Mouse (Mus musculus): ENCODE measurements around the gene Il1r2.

Gene Il1r2

GRCm38 (mm10) chr1:40073779-40074178 lies at the start of gene Il1r2:
TSS of gene Il1r2 (plus strand) at chr1:40074079.
- DNase-seq (ENCODE audit: low spot score in 2 of 2) = no peak

GRCm38 (mm10) chr1:40024554-40025320 lies 49.1 kb upstream of the Il1r2 start:
- DNase-seq (ENCODE audit: low spot score in 2 of 2) = no peak

GRCm38 (mm10) chr1:40025416-40025815 lies 48.5 kb upstream of the Il1r2 start:
- no peak for DNase-seq (ENCODE audit: low spot score in 2 of 2)

- DNase-seq (ENCODE audit: low spot score in 2 of 2) = no peak
Observed at GRCm38 (mm10) chr1:40027116-40027620, 46.7 kb upstream of the Il1r2 start.

GRCm38 (mm10) chr1:40028207-40028998 lies 45.5 kb upstream of the Il1r2 start:
- DNase-seq (ENCODE audit: low spot score in 2 of 2) = no peak

GRCm38 (mm10) chr1:40029597-40029996 lies 44.3 kb upstream of the Il1r2 start:
- no peak for DNase-seq (ENCODE audit: low spot score in 2 of 2)

GRCm38 (mm10) chr1:40030287-40030975 lies 43.4 kb upstream of the Il1r2 start:
- no peak for DNase-seq (ENCODE audit: low spot score in 2 of 2)

GRCm38 (mm10) chr1:40030976-40031356 lies 42.9 kb upstream of the Il1r2 start:
- DNase-seq (ENCODE audit: low spot score in 2 of 2) = no peak

- DNase-seq (ENCODE audit: low spot score in 2 of 2) = no peak
Observed at GRCm38 (mm10) chr1:40031626-40032025, 42.3 kb upstream of the Il1r2 start.

- DNase-seq (ENCODE audit: low spot score in 2 of 2) = no peak
Observed at GRCm38 (mm10) chr1:40033315-40033714, 40.6 kb upstream of the Il1r2 start.

GRCm38 (mm10) chr1:40033743-40034420 lies 40.0 kb upstream of the Il1r2 start:
- DNase-seq (ENCODE audit: low spot score in 2 of 2) = no peak

GRCm38 (mm10) chr1:40037831-40038230 lies 36.0 kb upstream of the Il1r2 start:
- DNase-seq (ENCODE audit: low spot score in 2 of 2) = no peak

GRCm38 (mm10) chr1:40045686-40046085 lies 28.2 kb upstream of the Il1r2 start:
- DNase-seq (ENCODE audit: low spot score in 2 of 2) = no peak

GRCm38 (mm10) chr1:40046600-40046999 lies 27.3 kb upstream of the Il1r2 start:
- DNase-seq (ENCODE audit: low spot score in 2 of 2) = no peak

- peak; percentile 19 to 36 for DNase-seq (ENCODE audit: low spot score in 2 of 2)
Observed at GRCm38 (mm10) chr1:40051157-40051556, 22.7 kb upstream of the Il1r2 start.

GRCm38 (mm10) chr1:40052156-40052555 lies 21.7 kb upstream of the Il1r2 start:
- no peak for DNase-seq (ENCODE audit: low spot score in 2 of 2)

GRCm38 (mm10) chr1:40053071-40053470 lies 20.8 kb upstream of the Il1r2 start:
- DNase-seq (ENCODE audit: low spot score in 2 of 2) = no peak

- DNase-seq (ENCODE audit: low spot score in 2 of 2) = no peak
Observed at GRCm38 (mm10) chr1:40055051-40055450, 18.8 kb upstream of the Il1r2 start.

GRCm38 (mm10) chr1:40055963-40056362 lies 17.9 kb upstream of the Il1r2 start:
- no peak for DNase-seq (ENCODE audit: low spot score in 2 of 2)

- DNase-seq (ENCODE audit: low spot score in 2 of 2) = no peak
Observed at GRCm38 (mm10) chr1:40057351-40057750, 16.5 kb upstream of the Il1r2 start.

- no peak for DNase-seq (ENCODE audit: low spot score in 2 of 2)
Observed at GRCm38 (mm10) chr1:40058013-40058412, 15.9 kb upstream of the Il1r2 start.
